Mouse (Mus musculus): Measurements from ENCODE around the gene Dkkl1. TPM values are rescaled to one million over a fixed set of nuclear protein-coding genes. Genes with fewer than 3 reads are reported as not detected.

The Dkkl1 gene
- polyA plus RNA-seq, 1 experiment from 2014 or later: 0.97 TPM

DNA sequence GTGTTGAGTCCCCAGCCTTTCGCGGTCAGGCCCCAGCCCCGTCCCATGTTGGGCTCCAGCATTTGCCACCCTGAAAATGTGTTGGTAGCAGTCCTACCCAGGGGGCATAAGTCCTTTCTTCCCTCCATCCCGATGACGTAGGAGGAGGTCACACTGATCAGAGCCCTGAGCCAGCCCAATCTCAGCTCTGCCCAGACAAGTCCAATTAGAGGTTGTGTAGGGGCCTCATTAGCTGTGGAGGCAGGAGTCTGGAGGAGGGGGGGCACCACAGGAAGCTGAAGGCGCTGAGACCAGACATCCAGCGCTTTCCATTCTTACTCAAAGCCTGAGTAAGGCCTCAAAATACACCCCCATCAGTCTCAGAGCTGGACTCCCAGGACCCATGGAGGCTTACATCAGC, 26.0 kb downstream of the Dkkl1 start:
- H3K4me1 ChIP-seq: peaks cover 22% of the 10 kb centered on the region
- peaks cover 87% of the 10 kb centered on the region for H3K27me3 ChIP-seq
- H3K4me3 ChIP-seq (replicated peaks): no peak overlapping the region
- no peak overlapping the region for H3K4me2 ChIP-seq
- H3K27ac ChIP-seq: no peak overlapping the region
- no peaks in the 10 kb centered on the region for H3K9me3 ChIP-seq (replicated peaks)
- WGBS: 66% methylated on average over 7 of the region's 7 CpGs
- H3K9ac ChIP-seq: no peak overlapping the region
- H3K36me3 ChIP-seq: no peaks in the 10 kb centered on the region
- no peak for ATAC-seq (replicated peaks; ENCODE audit: low FRiP score)

- 60% methylated on average over 7 of the region's 7 CpGs for WGBS
- H3K4me2 ChIP-seq: no peak overlapping the region
- H3K9ac ChIP-seq: no peak overlapping the region
- H3K4me1 ChIP-seq: peaks cover 21% of the 10 kb centered on the region
- ATAC-seq (replicated peaks; ENCODE audit: low FRiP score): no peak
- no peak overlapping the region for H3K4me3 ChIP-seq (replicated peaks)
- no peaks in the 10 kb centered on the region for H3K36me3 ChIP-seq
- no peak overlapping the region for H3K27ac ChIP-seq
- H3K9me3 ChIP-seq (replicated peaks): no peaks in the 10 kb centered on the region
- H3K27me3 ChIP-seq: peaks cover 94% of the 10 kb centered on the region
These were observed 28.3 kb downstream of the Dkkl1 start for GRCm38 (mm10) chr7:45183672-45184071.

GRCm38 (mm10) chr7:45182606-45183005, 29.3 kb downstream of the Dkkl1 start:
- Histone ChIP-seq H3K27me3 (peaks cover 96% of the 10 kb centered on the region), H3K9ac (peak overlapping the region; percentile 31; the same call in 1 of the 2 replicates), H3K4me1 (peaks cover 21% of the 10 kb centered on the region), H3K9me3 (replicated peaks) (no peaks in the 10 kb centered on the region), H3K27ac (peak overlapping the region; percentile 45; the same call in 1 of the 2 replicates), H3K36me3 (no peaks in the 10 kb centered on the region), H3K4me2 (peak overlapping the region; percentile 79), H3K4me3 (replicated peaks) (peak overlapping the region; percentile 40)
- WGBS: 13% methylated on average over 11 of the region's 11 CpGs
- ATAC-seq (replicated peaks; ENCODE audit: low FRiP score): peak; percentile 64

DNA sequence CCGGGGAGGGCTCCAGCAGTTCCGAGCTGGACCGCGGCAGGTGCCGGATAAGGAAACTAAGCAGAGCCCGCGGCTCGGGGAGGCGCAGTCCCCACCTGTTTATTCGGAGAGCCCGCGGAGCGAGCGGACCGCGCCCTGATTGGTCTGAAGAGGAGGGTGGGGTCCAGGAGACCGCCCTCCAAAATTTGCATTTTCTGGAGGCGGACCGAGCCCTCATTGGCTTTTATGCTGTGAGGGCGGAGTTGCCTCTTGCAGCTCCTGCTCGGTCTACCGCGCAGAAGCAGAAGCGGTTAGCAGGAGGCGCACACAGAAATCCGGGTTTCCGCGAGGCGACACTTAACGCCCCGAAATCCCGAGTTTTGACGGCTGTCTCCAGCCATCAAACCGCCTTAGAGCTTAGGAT, 29.7 kb downstream of the Dkkl1 start:
- WGBS: under 1% methylated on average over 34 of the region's 34 CpGs
- peak overlapping the region; percentile 79 for H3K4me2 ChIP-seq
- no peaks in the 10 kb centered on the region for H3K36me3 ChIP-seq
- peaks cover 98% of the 10 kb centered on the region for H3K27me3 ChIP-seq
- H3K9ac ChIP-seq: peak overlapping the region; percentile 31; the same call in 1 of the 2 replicates
- H3K9me3 ChIP-seq (replicated peaks): no peaks in the 10 kb centered on the region
- ATAC-seq (replicated peaks; ENCODE audit: low FRiP score): peak; percentile 87
- peak overlapping the region; percentile 40 for H3K4me3 ChIP-seq (replicated peaks)
- peak overlapping the region; percentile 45; the same call in 1 of the 2 replicates for H3K27ac ChIP-seq
- H3K4me1 ChIP-seq: peaks cover 21% of the 10 kb centered on the region

- 5% methylated on average over 35 of the region's 35 CpGs for WGBS
- no peaks in the 10 kb centered on the region for H3K9me3 ChIP-seq (replicated peaks)
- H3K4me1 ChIP-seq: peaks cover 24% of the 10 kb centered on the region
- no peak; the same call in 1 of the 2 replicates for ATAC-seq (replicated peaks; ENCODE audit: low FRiP score)
- no peaks in the 10 kb centered on the region for H3K36me3 ChIP-seq
- peak overlapping the region; percentile 79 for H3K4me2 ChIP-seq
- H3K27ac ChIP-seq: no peak overlapping the region
- no peak overlapping the region for H3K9ac ChIP-seq
- H3K27me3 ChIP-seq: peaks cover 98% of the 10 kb centered on the region
- peak overlapping the region; percentile 40 for H3K4me3 ChIP-seq (replicated peaks)
These were observed 30.4 kb downstream of the Dkkl1 start for GRCm38 (mm10) chr7:45181540-45181939.

DNA sequence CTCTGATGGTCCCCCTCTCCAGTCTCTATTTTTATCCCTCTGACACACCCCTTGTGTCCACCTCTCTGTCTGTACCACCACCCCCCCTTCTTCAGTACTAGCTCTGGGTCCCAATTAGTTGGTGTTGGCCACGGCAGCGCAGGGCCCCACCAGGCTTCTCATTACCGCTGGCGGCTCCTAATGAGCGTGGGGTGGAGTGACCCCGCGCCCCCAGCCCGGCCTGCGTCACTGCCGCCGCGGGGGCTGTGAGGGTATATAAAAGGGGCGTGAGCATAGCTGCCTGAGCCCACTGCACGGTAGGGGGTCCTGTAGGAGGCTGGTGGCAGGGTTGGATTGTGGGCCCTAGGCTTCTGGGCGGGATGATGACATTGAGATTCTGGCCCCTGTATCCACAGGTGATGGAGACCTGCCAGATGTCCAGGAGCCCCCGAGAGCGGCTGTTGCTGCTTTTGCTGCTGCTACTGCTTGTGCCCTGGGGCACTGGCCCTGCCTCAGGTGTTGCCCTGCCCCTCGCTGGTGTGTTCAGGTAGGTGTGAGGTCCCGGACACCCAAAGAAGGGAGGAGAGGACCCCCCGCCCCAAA, 31.0 kb downstream of the Dkkl1 start, which contains the start of gene Pth2:
Pth2 (plus strand) TSS at position 100 of the 582 bp plus-strand sequence.
- no peaks in the 10 kb centered on the region for H3K9me3 ChIP-seq (replicated peaks)
- H3K4me1 ChIP-seq: peaks cover 29% of the 10 kb centered on the region
- H3K4me2 ChIP-seq: peak within 1 kb of the TSS; percentile 79
- no peak for ATAC-seq (replicated peaks; ENCODE audit: low FRiP score)
- peak within 1 kb of the TSS; percentile 40 for H3K4me3 ChIP-seq (replicated peaks)
- peaks cover 99% of the 10 kb centered on the region for H3K27me3 ChIP-seq
- no peaks in the 10 kb centered on the region for H3K36me3 ChIP-seq
- H3K9ac ChIP-seq: no peak within 1 kb of the TSS
- no peak within 1 kb of the TSS for H3K27ac ChIP-seq
- 16% methylated on average over 20 of the region's 20 CpGs for whole genome bisulfite sequencing

DNA sequence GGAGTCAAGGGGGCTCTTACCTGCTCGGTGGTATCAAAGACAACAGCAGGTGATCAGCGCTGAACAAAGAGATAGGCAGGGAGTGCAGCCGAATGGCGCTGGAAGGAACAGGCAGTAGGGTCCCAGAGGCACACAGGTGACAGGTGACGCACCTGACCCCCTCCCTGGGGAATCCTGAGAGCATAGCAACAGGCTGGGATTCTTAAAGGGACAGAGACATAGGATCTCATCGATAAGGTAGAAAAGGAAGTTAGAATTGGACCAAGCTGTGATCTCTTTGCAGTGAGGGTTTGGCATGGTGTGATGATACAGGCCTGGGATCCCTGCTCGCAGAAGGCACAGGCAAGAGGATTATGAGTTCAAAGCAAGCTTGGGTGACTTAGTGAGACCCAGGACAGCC, 32.5 kb downstream of the Dkkl1 start, which contains the start of gene Gfy:
Gfy (minus strand) TSS at position 101 of the 400 bp plus-strand sequence.
- ATAC-seq (replicated peaks; ENCODE audit: low FRiP score): no peak
- no peak within 1 kb of the TSS for H3K9ac ChIP-seq
- H3K36me3 ChIP-seq: no peaks in the 10 kb centered on the region
- H3K27me3 ChIP-seq: peaks cover 100% of the 10 kb centered on the region
- 22% methylated on average over 7 of the region's 7 CpGs for WGBS
- H3K4me3 ChIP-seq (replicated peaks): no peak within 1 kb of the TSS
- peaks cover 44% of the 10 kb centered on the region for H3K4me1 ChIP-seq
- no peaks in the 10 kb centered on the region for H3K9me3 ChIP-seq (replicated peaks)
- H3K4me2 ChIP-seq: no peak within 1 kb of the TSS
- no peak within 1 kb of the TSS for H3K27ac ChIP-seq

GRCm38 (mm10) chr7:45178550-45178949, 33.4 kb downstream of the Dkkl1 start:
- Histone ChIP-seq H3K27ac (no peak overlapping the region), H3K27me3 (peaks cover 98% of the 10 kb centered on the region), H3K4me3 (replicated peaks) (no peak overlapping the region), H3K4me1 (peaks cover 44% of the 10 kb centered on the region), H3K4me2 (no peak overlapping the region), H3K9me3 (replicated peaks) (no peaks in the 10 kb centered on the region), H3K9ac (no peak overlapping the region), H3K36me3 (no peaks in the 10 kb centered on the region)
- no peak for ATAC-seq (replicated peaks; ENCODE audit: low FRiP score)
- 26% methylated on average over 7 of the region's 7 CpGs for WGBS

DNA sequence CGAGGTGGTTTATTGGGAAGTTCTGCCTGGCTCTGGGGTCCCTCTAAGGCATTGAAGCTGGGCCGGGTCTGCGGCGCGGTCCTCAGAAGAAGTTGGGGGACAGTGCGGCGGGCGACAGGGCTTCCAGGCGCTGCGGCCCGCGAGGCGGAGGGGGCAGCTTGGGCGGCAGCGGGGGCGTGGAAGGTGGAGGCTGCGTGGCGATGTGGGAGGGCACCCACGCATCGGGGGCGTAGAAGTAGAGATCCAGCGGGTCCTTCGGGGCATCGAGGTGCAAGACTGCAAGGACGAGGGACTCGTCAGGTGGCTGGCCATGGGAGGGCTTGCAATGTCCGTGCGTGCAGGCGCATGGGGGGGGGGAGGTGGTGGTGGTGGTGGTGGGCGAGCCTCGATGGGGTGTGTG, 35.6 kb downstream of the Dkkl1 start:
- Histone ChIP-seq H3K9ac (no peak overlapping the region), H3K9me3 (replicated peaks) (no peaks in the 10 kb centered on the region), H3K4me2 (peak overlapping the region; percentile 49), H3K4me3 (replicated peaks) (peak overlapping the region; percentile 25), H3K36me3 (no peaks in the 10 kb centered on the region), H3K27me3 (peaks cover 94% of the 10 kb centered on the region), H3K4me1 (peaks cover 28% of the 10 kb centered on the region), H3K27ac (no peak overlapping the region)
- WGBS: 3% methylated on average over 31 of the region's 31 CpGs
- no peak for ATAC-seq (replicated peaks; ENCODE audit: low FRiP score)

DNA sequence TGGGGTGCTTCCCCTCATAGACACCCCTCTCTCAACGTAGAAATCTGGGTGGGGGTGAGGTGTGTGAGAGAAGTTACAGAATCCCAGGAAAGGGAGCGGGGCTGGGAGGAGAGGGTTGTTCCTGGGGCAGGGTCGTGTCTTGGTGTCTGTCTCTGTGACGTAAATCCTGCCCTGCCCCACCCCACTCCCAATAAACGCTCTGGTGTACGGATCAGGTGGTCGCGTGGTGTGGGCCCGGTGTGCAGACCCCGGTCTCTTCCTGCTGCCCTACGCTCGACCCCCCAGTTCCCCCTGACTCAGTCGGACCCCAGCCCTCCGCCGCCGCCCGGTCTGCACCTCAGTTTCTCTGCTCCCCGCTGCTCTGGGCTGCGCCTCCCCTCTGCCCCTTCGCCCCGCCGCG, 36.0 kb downstream of the Dkkl1 start:
- Histone ChIP-seq H3K27ac (no peak overlapping the region), H3K4me2 (peak overlapping the region; percentile 49), H3K9ac (no peak overlapping the region), H3K4me3 (replicated peaks) (peak overlapping the region; percentile 25), H3K9me3 (replicated peaks) (no peaks in the 10 kb centered on the region), H3K4me1 (peaks cover 24% of the 10 kb centered on the region), H3K27me3 (peaks cover 94% of the 10 kb centered on the region), H3K36me3 (no peaks in the 10 kb centered on the region)
- WGBS: 3% methylated on average over 23 of the region's 23 CpGs
- ATAC-seq (replicated peaks; ENCODE audit: low FRiP score): no peak

DNA sequence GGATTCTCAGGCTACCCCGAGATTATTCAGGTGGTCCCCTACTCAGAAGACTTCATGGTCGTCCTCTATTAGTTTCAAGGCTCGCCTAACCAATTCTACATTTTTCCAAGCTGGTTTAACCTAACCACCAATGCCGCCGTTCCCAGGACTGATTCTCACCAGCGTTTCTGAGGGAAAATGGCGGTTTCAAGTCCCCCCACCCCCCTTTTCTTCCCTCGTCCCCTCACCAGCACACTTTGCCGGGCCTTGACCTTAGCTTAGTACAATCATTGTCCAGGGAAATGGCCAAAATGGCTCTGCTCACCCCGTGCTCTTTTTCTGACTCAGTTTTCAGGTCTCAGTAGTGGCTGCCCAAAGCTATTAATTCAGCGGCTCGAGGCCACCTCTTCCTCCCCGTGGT, 36.5 kb downstream of the Dkkl1 start:
- peaks cover 94% of the 10 kb centered on the region for H3K27me3 ChIP-seq
- peaks cover under 1% of the 10 kb centered on the region; the same call in 1 of the 2 replicates for H3K9me3 ChIP-seq (replicated peaks)
- no peak overlapping the region for H3K9ac ChIP-seq
- no peak for ATAC-seq (replicated peaks; ENCODE audit: low FRiP score)
- peak overlapping the region; percentile 22; the same call in 1 of the 2 replicates for H3K4me3 ChIP-seq (replicated peaks)
- 2% methylated on average over 13 of the region's 13 CpGs for WGBS
- H3K27ac ChIP-seq: no peak overlapping the region
- H3K4me1 ChIP-seq: peaks cover 23% of the 10 kb centered on the region
- H3K4me2 ChIP-seq: 0 out of 2 replicates have a peak overlapping the region, but pooled peaks have one; percentile 50
- H3K36me3 ChIP-seq: no peaks in the 10 kb centered on the region

DNA sequence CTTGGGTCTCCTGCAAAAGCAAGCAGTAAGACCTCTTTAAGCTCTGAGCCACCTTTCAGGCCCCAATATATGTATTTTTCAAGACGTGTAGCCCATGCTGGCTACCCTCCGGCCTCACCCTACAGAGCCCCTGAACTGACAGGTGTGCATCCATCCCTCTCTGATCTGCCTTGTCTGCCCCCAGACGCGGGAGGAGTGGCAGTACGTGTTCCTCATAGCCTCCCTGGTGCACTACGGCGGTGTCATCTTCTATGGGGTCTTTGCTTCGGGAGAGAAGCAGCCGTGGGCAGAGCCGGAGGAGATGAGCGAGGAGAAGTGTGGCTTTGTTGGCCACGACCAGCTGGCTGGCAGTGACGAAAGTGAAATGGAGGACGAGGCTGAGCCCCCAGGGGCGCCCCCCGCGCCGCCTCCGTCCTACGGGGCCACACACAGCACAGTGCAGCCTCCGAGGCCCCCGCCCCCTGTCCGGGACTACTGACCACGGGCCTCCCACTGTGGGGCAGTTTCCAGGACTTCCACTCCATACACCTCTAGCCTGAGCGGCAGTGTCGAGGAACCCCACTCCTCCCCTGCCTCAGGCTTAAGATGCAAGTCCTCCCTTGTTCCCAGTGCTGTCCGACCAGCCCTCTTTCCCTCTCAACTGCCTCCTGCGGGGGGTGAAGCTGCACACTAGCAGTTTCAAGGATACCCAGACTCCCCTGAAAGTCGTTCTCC, 37.2 kb downstream of the Dkkl1 start:
- no peak overlapping the region for H3K27ac ChIP-seq
- 3% methylated on average over 29 of the region's 29 CpGs for WGBS
- peaks cover 94% of the 10 kb centered on the region for H3K27me3 ChIP-seq
- peak overlapping the region; percentile 22 for H3K4me3 ChIP-seq (replicated peaks)
- H3K4me1 ChIP-seq: peaks cover 23% of the 10 kb centered on the region
- H3K9ac ChIP-seq: no peak overlapping the region
- no peaks in the 10 kb centered on the region for H3K36me3 ChIP-seq
- H3K4me2 ChIP-seq: peak overlapping the region; percentile 50
- ATAC-seq (replicated peaks; ENCODE audit: low FRiP score): no peak; the same call in 1 of the 2 replicates
- H3K9me3 ChIP-seq (replicated peaks): peaks cover 7% of the 10 kb centered on the region; the same call in 1 of the 2 replicates
